ENCODE assay signal across 8 mouse cellular contexts in genomic region chr10:115587301-115587969, GRCm38 (mm10). TPM values are rescaled to one million over a fixed set of nuclear protein-coding genes. Genes with fewer than 3 reads are reported as not detected.
A peak's percentile ranks its signal among the peaks of the same experiment; 100 is the strongest.
DNase-seq lines count a peak whose midpoint lies in the region; ATAC-seq and TF ChIP-seq lines count a peak whose summit lies in the region.

Gene Lgr5, minus strand, starts transcription at chr10:115587780.

- TF ChIP-seq EP300 in heart, postnatal 0 days (IDR thresholded peaks at IDR 0.05; ENCODE audit: low read depth): no peak

- H3K27me3 ChIP-seq in embryonic facial prominence, embryonic 12.5 days: peaks cover 51% of the 10 kb centered on the region
- peaks cover 61% of the 10 kb centered on the region for H3K27me3 ChIP-seq in heart, postnatal 0 days (ENCODE audit: control insufficient read depth, insufficient read depth, low read length)
- H3K27me3 ChIP-seq in liver, embryonic 15.5 days: peaks cover 61% of the 10 kb centered on the region
- H3K27me3 ChIP-seq in neural tube, embryonic 13.5 days: peaks cover 60% of the 10 kb centered on the region

- peak; percentile 22 to 37 for DNase-seq in urinary bladder, adult 18-20 months (ENCODE audit: low spot score in 2 of 2)
- DNase-seq in urinary bladder, postnatal 10 days (ENCODE audit: low spot score): no peak
- peak; percentile 54 for DNase-seq in heart, postnatal 0 days (ENCODE audit: low spot score)
- peak; percentile 33 to 70 for DNase-seq in kidney, postnatal 36 days

- H3K9ac ChIP-seq in embryonic facial prominence, embryonic 12.5 days: peak within 1 kb of the TSS; percentile 41
- no peak within 1 kb of the TSS for H3K9ac ChIP-seq in heart, postnatal 0 days (replicated peaks; ENCODE audit: low read depth, low read length)
- no peak within 1 kb of the TSS for H3K9ac ChIP-seq in liver, embryonic 15.5 days
- peak within 1 kb of the TSS; percentile 74 for H3K9ac ChIP-seq in neural tube, embryonic 13.5 days

- no peaks in the 10 kb centered on the region for H3K36me3 ChIP-seq in embryonic facial prominence, embryonic 12.5 days
- no peaks in the 10 kb centered on the region for H3K36me3 ChIP-seq in heart, postnatal 0 days (replicated peaks; ENCODE audit: control insufficient read depth, insufficient read depth, low read length)
- no peaks in the 10 kb centered on the region for H3K36me3 ChIP-seq in liver, embryonic 15.5 days (replicated peaks)
- no peaks in the 10 kb centered on the region for H3K36me3 ChIP-seq in neural tube, embryonic 13.5 days

- peak within 1 kb of the TSS; percentile 54 for H3K4me3 ChIP-seq in embryonic facial prominence, embryonic 12.5 days
- peak within 1 kb of the TSS; percentile 36 for H3K4me3 ChIP-seq in heart, postnatal 0 days (ENCODE audit: low read depth, low read length)
- peak within 1 kb of the TSS; percentile 46 for H3K4me3 ChIP-seq in liver, embryonic 15.5 days (replicated peaks)
- H3K4me3 ChIP-seq in neural tube, embryonic 13.5 days: peak within 1 kb of the TSS; percentile 70

- peak within 1 kb of the TSS; percentile 88 for H3K4me2 ChIP-seq in embryonic facial prominence, embryonic 12.5 days (replicated peaks)
- H3K4me2 ChIP-seq in heart, postnatal 0 days (ENCODE audit: low read depth, low read length): peak within 1 kb of the TSS; percentile 62
- peak within 1 kb of the TSS; percentile 63 for H3K4me2 ChIP-seq in liver, embryonic 15.5 days
- peak within 1 kb of the TSS; percentile 100 for H3K4me2 ChIP-seq in neural tube, embryonic 13.5 days

- TF ChIP-seq CTCF in heart, postnatal 0 days (IDR thresholded peaks at IDR 0.05; ENCODE audit: low read depth): peak; percentile 35

- peak; percentile 85 for ATAC-seq in embryonic facial prominence, embryonic 12.5 days (ENCODE audit: insufficient number of reproducible peaks, insufficient read depth, low FRiP score, low TSS enrichment)
- ATAC-seq in heart, postnatal 0 days (ENCODE audit: insufficient read depth, low read depth): peak; percentile 77
- peak; percentile 43 for ATAC-seq in liver, embryonic 15.5 days (ENCODE audit: insufficient read depth)
- ATAC-seq in neural tube, embryonic 13.5 days (ENCODE audit: low read depth): peak; percentile 88
- no peak for ATAC-seq in erythroid progenitor cell, adult 5-6 weeks (replicated peaks; ENCODE audit: low FRiP score, poor library complexity, severe bottlenecking)

- under 1% methylated on average over 47 of the region's 47 CpGs for WGBS in embryonic facial prominence, embryonic 12.5 days
- WGBS in heart, postnatal 0 days: under 1% methylated on average over 47 of the region's 47 CpGs
- under 1% methylated on average over 47 of the region's 47 CpGs for WGBS in liver, embryonic 15.5 days (ENCODE audit: insufficient replicate concordance)
- under 1% methylated on average over 47 of the region's 47 CpGs for WGBS in neural tube, embryonic 13.5 days

- H3K4me1 ChIP-seq in embryonic facial prominence, embryonic 12.5 days: 0 out of 2 replicates have a peak, but pooled peaks cover 13% of the 10 kb centered on the region
- H3K4me1 ChIP-seq in heart, postnatal 0 days (ENCODE audit: control insufficient read depth, insufficient read depth): peaks cover 9% of the 10 kb centered on the region; the same call in 1 of the 2 replicates
- H3K4me1 ChIP-seq in liver, embryonic 15.5 days (replicated peaks): 0 out of 2 replicates have a peak, but pooled peaks cover 3% of the 10 kb centered on the region
- peaks cover 32% of the 10 kb centered on the region for H3K4me1 ChIP-seq in neural tube, embryonic 13.5 days (replicated peaks)

- peak within 1 kb of the TSS; percentile 41 for H3K27ac ChIP-seq in embryonic facial prominence, embryonic 12.5 days
- H3K27ac ChIP-seq in heart, postnatal 0 days (ENCODE audit: low read depth): no peak within 1 kb of the TSS
- no peak within 1 kb of the TSS for H3K27ac ChIP-seq in liver, embryonic 15.5 days (replicated peaks)
- H3K27ac ChIP-seq in neural tube, embryonic 13.5 days (replicated peaks): no peak within 1 kb of the TSS

- H3K9me3 ChIP-seq in embryonic facial prominence, embryonic 12.5 days: no peaks in the 10 kb centered on the region
- no peaks in the 10 kb centered on the region for H3K9me3 ChIP-seq in heart, postnatal 0 days (replicated peaks; ENCODE audit: control insufficient read depth, low read length)
- H3K9me3 ChIP-seq in liver, embryonic 15.5 days (replicated peaks): no peaks in the 10 kb centered on the region
- H3K9me3 ChIP-seq in neural tube, embryonic 13.5 days: no peaks in the 10 kb centered on the region

RNA-seq across cellular contexts. Expression of gene Lgr5, which starts in this region (rescaled TPM):
- polyA plus RNA-seq in embryonic facial prominence, embryonic 12.5 days (2016; fragmentation: Nextera tagmentation; extraction: Ambion mirVana): 22.1 and 32.7 TPM in 2 replicates
- not detected in 2 replicates for total RNA-seq in heart, postnatal 0 days (2014; rRNA removed; ENCODE audit: low replicate concordance)
- 0.04 and 0.08 TPM in 2 replicates for polyA plus RNA-seq in heart, postnatal 0 days (2015; fragmentation: Nextera tagmentation; extraction: Ambion mirVana)
- polyA plus RNA-seq in liver, embryonic 15.5 days (2015; fragmentation: Nextera tagmentation; extraction: Ambion mirVana): 0.70 and 0.88 TPM in 2 replicates
- 3.4 and 4.1 TPM in 2 replicates for polyA plus RNA-seq in neural tube, embryonic 13.5 days (2015; fragmentation: Nextera tagmentation; extraction: Ambion mirVana)
- total RNA-seq in erythroid progenitor cell, adult 5-6 weeks (2015; ENCODE audit: low replicate concordance): 0.72 and 0.84 TPM in 2 replicates
- 0.26 and 1.4 TPM in 2 replicates for total RNA-seq in erythroid progenitor cell, adult 5-6 weeks (2017; ENCODE audit: low replicate concordance)

Comparison
In these comparisons a context has a peak if more than half of its experiments do, and no peak if none do; other contexts are left out.
1. Peak in DNase-seq, ATAC-seq, H3K4me3 ChIP-seq and H3K4me2 ChIP-seq in heart, postnatal 0 days; RNA of the gene not detected or under 1 TPM.
2. Peak in ATAC-seq, H3K4me3 ChIP-seq and H3K4me2 ChIP-seq in liver, embryonic 15.5 days; RNA of the gene not detected or under 1 TPM.
3. H3K9ac ChIP-seq: peak in embryonic facial prominence, embryonic 12.5 days (single experiment) and neural tube, embryonic 13.5 days (single experiment); none in heart, postnatal 0 days (single experiment) and liver, embryonic 15.5 days (single experiment).
4. Peak in every context shown above with its lines, with median percentiles within 50 percentile points of each other: H3K4me2 ChIP-seq and H3K4me3 ChIP-seq.